Mouse (Mus musculus) forebrain, embryonic 12.5 days (tissue): Measurements from ENCODE around the gene Mgst2. TPM values are rescaled to one million over a fixed set of nuclear protein-coding genes. Genes with fewer than 3 reads are reported as not detected.

Source experiments
- ATAC-seq: fragments of 200-750 bp; cut with Nextera tagmentation; 2 replicates; pipeline ENCODE4 v1.8.0; 2017; ENCODE audit warnings: moderate TSS enrichment; ENCODE audit not compliant: low FRiP score
- H3K27ac ChIP-seq: fragments of 300-500 bp; sonication (generic); 2 replicates; pipeline ENCODE4 v1.5.1; 2016; ENCODE audit warnings: mild to moderate bottlenecking
- H3K27me3 ChIP-seq: fragments of 300-500 bp; sonication (generic); 2 replicates; pipeline ENCODE4 v1.6.1; 2016; ENCODE audit warnings: mild to moderate bottlenecking
- H3K36me3 ChIP-seq: fragments of 300-500 bp; sonication (generic); replicated peaks from 2 replicates; pipeline ENCODE4 v1.6.1; 2016; ENCODE audit warnings: mild to moderate bottlenecking
- H3K4me1 ChIP-seq: fragments of 300-500 bp; sonication (generic); 2 replicates; pipeline ENCODE4 v1.6.1; 2016
- H3K4me2 ChIP-seq: fragments of 300-500 bp; sonication (generic); 2 replicates; pipeline ENCODE4 v1.6.1; 2016; ENCODE audit warnings: mild to moderate bottlenecking, moderate library complexity
- H3K4me3 ChIP-seq: fragments of 300-500 bp; sonication (generic); replicated peaks from 2 replicates; pipeline ENCODE4 v1.5.1; 2016; ENCODE audit warnings: mild to moderate bottlenecking
- H3K9ac ChIP-seq: fragments of 300-500 bp; sonication (generic); 2 replicates; pipeline ENCODE4 v1.6.1; 2016; ENCODE audit warnings: mild to moderate bottlenecking
- H3K9me3 ChIP-seq: fragments of 300-500 bp; sonication (generic); 2 replicates; pipeline ENCODE4 v1.6.1; 2016
- WGBS: fragments of 180-500 bp; shearing (Covaris S2); methylation state at CpG from one replicate; pipeline ENCODE4 v1.1.7; 2016; 5-methylcytosine and 5-hydroxymethylcytosine counted together
- polyA plus RNA-seq: library from polyadenylated mRNA; unstranded; fragments of >200 nt; fragmentation: Nextera tagmentation; extraction: Ambion mirVana; gene quantifications from 2 replicates; pipeline ENCODE4 v1.2.1, GENCODE M21; 2016

Gene Mgst2
- polyA plus RNA-seq, result 0.40 TPM in 1 of 2 replicates, not detected in the other

GRCm38 (mm10) chr3:51660060-51660459 is at the start of gene Mgst2:
Mgst2 (plus strand) TSS chr3:51660360.
- H3K9me3 ChIP-seq, result no peaks in the 10 kb centered on the region
- H3K9ac ChIP-seq, result no peak within 1 kb of the TSS
- H3K36me3 ChIP-seq, result no peaks in the 10 kb centered on the region
- H3K27ac ChIP-seq, result no peak within 1 kb of the TSS
- no peak within 1 kb of the TSS for H3K4me3 ChIP-seq
- no peaks in the 10 kb centered on the region for H3K27me3 ChIP-seq
- no peak for ATAC-seq
- 85% methylated on average over 4 of the region's 4 CpGs for WGBS
- H3K4me2 ChIP-seq, result no peak within 1 kb of the TSS
- H3K4me1 ChIP-seq, result no peaks in the 10 kb centered on the region; the same call in 1 of the 2 replicates

- Histone ChIP-seq H3K9ac (no peak overlapping the region), H3K4me2 (no peak overlapping the region), H3K27me3 (no peaks in the 10 kb centered on the region), H3K27ac (no peak overlapping the region), H3K4me1 (peaks cover 4% of the 10 kb centered on the region), H3K4me3 (no peak overlapping the region), H3K36me3 (no peaks in the 10 kb centered on the region), H3K9me3 (no peaks in the 10 kb centered on the region)
- no peak for ATAC-seq
- 11% methylated on average over 6 of the region's 6 CpGs for WGBS
These were observed 48.2 kb upstream of the Mgst2 start for GRCm38 (mm10) chr3:51611972-51612371.

GRCm38 (mm10) chr3:51612398-51613356 is 47.5 kb upstream of the Mgst2 start:
- no peak for ATAC-seq
- H3K4me2 ChIP-seq, result no peak overlapping the region
- no peaks in the 10 kb centered on the region for H3K9me3 ChIP-seq
- no peak overlapping the region for H3K9ac ChIP-seq
- no peaks in the 10 kb centered on the region for H3K36me3 ChIP-seq
- WGBS, result 86% methylated on average over 10 of the region's 10 CpGs
- no peaks in the 10 kb centered on the region for H3K27me3 ChIP-seq
- H3K4me3 ChIP-seq, result no peak overlapping the region
- H3K27ac ChIP-seq, result no peak overlapping the region
- H3K4me1 ChIP-seq, result peaks cover 4% of the 10 kb centered on the region

- Histone ChIP-seq H3K4me2 (no peak overlapping the region), H3K27ac (no peak overlapping the region), H3K4me3 (no peak overlapping the region), H3K9me3 (no peaks in the 10 kb centered on the region), H3K4me1 (peaks cover 4% of the 10 kb centered on the region), H3K36me3 (no peaks in the 10 kb centered on the region), H3K27me3 (no peaks in the 10 kb centered on the region), H3K9ac (no peak overlapping the region)
- no peak for ATAC-seq
- WGBS, result 87% methylated on average over 13 of the region's 13 CpGs
These were observed 45.9 kb upstream of the Mgst2 start for GRCm38 (mm10) chr3:51614278-51614677.

GRCm38 (mm10) chr3:51623956-51624355 is 36.2 kb upstream of the Mgst2 start:
- WGBS, result 87% methylated on average over 2 of the region's 2 CpGs
- Histone ChIP-seq H3K27ac (no peak overlapping the region), H3K36me3 (no peaks in the 10 kb centered on the region), H3K27me3 (no peaks in the 10 kb centered on the region), H3K4me1 (no peaks in the 10 kb centered on the region), H3K9me3 (no peaks in the 10 kb centered on the region), H3K4me2 (no peak overlapping the region), H3K9ac (no peak overlapping the region), H3K4me3 (no peak overlapping the region)
- ATAC-seq, result no peak

- no peak overlapping the region for H3K9ac ChIP-seq
- 78% methylated on average over 3 of the region's 3 CpGs for WGBS
- H3K4me3 ChIP-seq, result no peak overlapping the region
- no peaks in the 10 kb centered on the region for H3K36me3 ChIP-seq
- no peak overlapping the region for H3K27ac ChIP-seq
- no peak overlapping the region for H3K4me2 ChIP-seq
- H3K9me3 ChIP-seq, result peaks cover 5% of the 10 kb centered on the region; the same call in 1 of the 2 replicates
- no peaks in the 10 kb centered on the region for H3K4me1 ChIP-seq
- no peaks in the 10 kb centered on the region for H3K27me3 ChIP-seq
- no peak for ATAC-seq
These were observed 32.4 kb upstream of the Mgst2 start for GRCm38 (mm10) chr3:51627741-51628140.

GRCm38 (mm10) chr3:51628977-51629376 is 31.2 kb upstream of the Mgst2 start:
- H3K9ac ChIP-seq, result no peak overlapping the region
- WGBS, result 84% methylated on average over 3 of the region's 3 CpGs
- H3K36me3 ChIP-seq, result no peaks in the 10 kb centered on the region
- no peak overlapping the region for H3K4me3 ChIP-seq
- no peak overlapping the region for H3K27ac ChIP-seq
- no peaks in the 10 kb centered on the region for H3K27me3 ChIP-seq
- ATAC-seq, result no peak
- peaks cover 5% of the 10 kb centered on the region; the same call in 1 of the 2 replicates for H3K9me3 ChIP-seq
- no peak overlapping the region for H3K4me2 ChIP-seq
- H3K4me1 ChIP-seq, result no peaks in the 10 kb centered on the region

- Histone ChIP-seq H3K9ac (no peak overlapping the region), H3K4me2 (no peak overlapping the region), H3K27me3 (no peaks in the 10 kb centered on the region), H3K4me1 (no peaks in the 10 kb centered on the region), H3K4me3 (no peak overlapping the region), H3K9me3 (peaks cover 5% of the 10 kb centered on the region; the same call in 1 of the 2 replicates), H3K27ac (no peak overlapping the region), H3K36me3 (no peaks in the 10 kb centered on the region)
- 97% methylated on average over 1 of the region's 1 CpGs for WGBS
- ATAC-seq, result no peak
These were observed 29.4 kb upstream of the Mgst2 start for GRCm38 (mm10) chr3:51630746-51631145.

- no peak overlapping the region for H3K9ac ChIP-seq
- no peaks in the 10 kb centered on the region for H3K36me3 ChIP-seq
- H3K27ac ChIP-seq, result no peak overlapping the region
- peaks cover 5% of the 10 kb centered on the region; the same call in 1 of the 2 replicates for H3K9me3 ChIP-seq
- ATAC-seq, result no peak
- H3K27me3 ChIP-seq, result no peaks in the 10 kb centered on the region
- no peaks in the 10 kb centered on the region for H3K4me1 ChIP-seq
- 93% methylated on average over 4 of the region's 4 CpGs for WGBS
- no peak overlapping the region for H3K4me2 ChIP-seq
- no peak overlapping the region for H3K4me3 ChIP-seq
These were observed 28.2 kb upstream of the Mgst2 start for GRCm38 (mm10) chr3:51631971-51632370.

GRCm38 (mm10) chr3:51634451-51634850 is 25.7 kb upstream of the Mgst2 start:
- no peak for ATAC-seq

GRCm38 (mm10) chr3:51635960-51636359 is 24.2 kb upstream of the Mgst2 start:
- no peaks in the 10 kb centered on the region for H3K4me1 ChIP-seq
- ATAC-seq, result no peak
- H3K36me3 ChIP-seq, result no peaks in the 10 kb centered on the region
- WGBS, result 88% methylated on average over 2 of the region's 2 CpGs
- no peak overlapping the region for H3K9ac ChIP-seq
- H3K4me2 ChIP-seq, result no peak overlapping the region
- peaks cover 2% of the 10 kb centered on the region; the same call in 1 of the 2 replicates for H3K9me3 ChIP-seq
- H3K4me3 ChIP-seq, result no peak overlapping the region
- H3K27me3 ChIP-seq, result no peaks in the 10 kb centered on the region
- H3K27ac ChIP-seq, result no peak overlapping the region

More at GRCm38 (mm10) chr3:51634451-51634850, 25.7 kb upstream of the Mgst2 start:
- H3K27me3 ChIP-seq, result no peaks in the 10 kb centered on the region
- no peaks in the 10 kb centered on the region for H3K36me3 ChIP-seq
- no peak overlapping the region for H3K9ac ChIP-seq
- WGBS, result 78% methylated on average over 1 of the region's 1 CpGs
- no peaks in the 10 kb centered on the region for H3K4me1 ChIP-seq
- H3K4me2 ChIP-seq, result no peak overlapping the region
- peaks cover 5% of the 10 kb centered on the region; the same call in 1 of the 2 replicates for H3K9me3 ChIP-seq
- H3K4me3 ChIP-seq, result no peak overlapping the region
- H3K27ac ChIP-seq, result no peak overlapping the region

GRCm38 (mm10) chr3:51636700-51637099 is 23.5 kb upstream of the Mgst2 start:
- ATAC-seq, result no peak
- H3K4me1 ChIP-seq, result no peaks in the 10 kb centered on the region
- no peak overlapping the region for H3K9ac ChIP-seq
- no peaks in the 10 kb centered on the region for H3K9me3 ChIP-seq
- no peak overlapping the region for H3K4me2 ChIP-seq
- no peaks in the 10 kb centered on the region for H3K27me3 ChIP-seq
- no peaks in the 10 kb centered on the region for H3K36me3 ChIP-seq
- 95% methylated on average over 20 of the region's 20 CpGs for WGBS
- H3K27ac ChIP-seq, result no peak overlapping the region
- no peak overlapping the region for H3K4me3 ChIP-seq

- H3K4me2 ChIP-seq, result no peak overlapping the region
- no peak for ATAC-seq
- H3K4me3 ChIP-seq, result no peak overlapping the region
- no peak overlapping the region for H3K9ac ChIP-seq
- H3K27ac ChIP-seq, result no peak overlapping the region
- no peaks in the 10 kb centered on the region for H3K36me3 ChIP-seq
- no peaks in the 10 kb centered on the region for H3K9me3 ChIP-seq
- 92% methylated on average over 6 of the region's 6 CpGs for WGBS
- H3K27me3 ChIP-seq, result no peaks in the 10 kb centered on the region
- H3K4me1 ChIP-seq, result no peaks in the 10 kb centered on the region
These were observed 22.8 kb upstream of the Mgst2 start for GRCm38 (mm10) chr3:51637326-51637725.
